21 mouse cellular contexts compared by ENCODE assay signal in the genomic region with DNA sequence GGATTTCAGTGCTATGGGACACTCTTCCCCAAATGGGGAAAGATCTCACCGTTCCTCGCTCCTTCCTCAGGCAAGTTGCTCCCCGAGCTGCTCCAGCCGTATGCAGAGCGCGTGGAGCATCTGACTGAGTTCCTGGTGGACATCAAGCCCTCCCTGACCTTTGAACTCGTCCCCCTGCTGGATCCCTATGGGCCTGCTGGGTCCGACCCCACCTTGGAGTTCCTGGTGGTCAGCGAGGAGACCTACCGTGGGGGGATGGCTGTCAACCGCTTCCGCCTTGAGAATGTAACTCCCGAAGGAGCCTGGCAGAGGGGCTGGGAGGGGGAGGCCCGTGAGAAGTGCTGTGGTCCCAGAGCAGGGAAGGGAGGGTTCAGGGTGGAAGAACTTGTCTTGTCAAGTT. TPM values are rescaled to one million over a fixed set of nuclear protein-coding genes. Genes with fewer than 3 reads are reported as not detected.
DNase-seq lines count a peak whose midpoint lies in the region; ATAC-seq and TF ChIP-seq lines count a peak whose summit lies in the region.
"Had no signal": no experiment of that assay in that cellular context is flagged by ENCODE, and none has a peak within 500 bp of the region (broad histone marks: within the 10 kb centered on the region; RNA-seq: fewer than 3 reads in every experiment).

No protein-coding gene starts in this region.

- WGBS in forebrain, embryonic 10.5 days = 84% methylated on average over 14 of the region's 14 CpGs
- WGBS in forebrain, embryonic 14.5 days = 85% methylated on average over 14 of the region's 14 CpGs
- WGBS in intestine, embryonic 16.5 days = 83% methylated on average over 14 of the region's 14 CpGs
- WGBS in intestine, embryonic 15.5 days = 83% methylated on average over 14 of the region's 14 CpGs
- WGBS in midbrain, embryonic 11.5 days = 84% methylated on average over 14 of the region's 14 CpGs
- WGBS in midbrain, postnatal 0 days = 83% methylated on average over 14 of the region's 14 CpGs

- no peak overlapping the region for H3K9ac ChIP-seq in forebrain, embryonic 14.5 days (ENCODE audit: low read length)
- 0 out of 2 replicates have a peak overlapping the region, but pooled peaks have one; percentile 2 for H3K9ac ChIP-seq in intestine, embryonic 16.5 days (ENCODE audit: low read depth, low read length)
- no peak overlapping the region for H3K9ac ChIP-seq in intestine, embryonic 15.5 days
- H3K9ac ChIP-seq in midbrain, embryonic 11.5 days (ENCODE audit: low read length) = no peak overlapping the region
- H3K9ac ChIP-seq in midbrain, postnatal 0 days (replicated peaks; ENCODE audit: low read length, poor library complexity, severe bottlenecking) = no peak overlapping the region
- H3K9ac ChIP-seq: kidney, embryonic 15.5 days; stomach, embryonic 15.5 days had no signal

- peaks cover 67% of the 10 kb centered on the region for H3K4me1 ChIP-seq in forebrain, embryonic 10.5 days
- H3K4me1 ChIP-seq in forebrain, embryonic 14.5 days (ENCODE audit: control insufficient read depth, insufficient read depth, low read length) = peaks cover 25% of the 10 kb centered on the region
- peaks cover 38% of the 10 kb centered on the region for H3K4me1 ChIP-seq in intestine, embryonic 16.5 days (ENCODE audit: control insufficient read depth, insufficient read depth, low read length)
- peaks cover 38% of the 10 kb centered on the region for H3K4me1 ChIP-seq in intestine, embryonic 15.5 days (replicated peaks)
- H3K4me1 ChIP-seq in midbrain, embryonic 11.5 days (ENCODE audit: control insufficient read depth, insufficient read depth, low read length) = peaks cover 25% of the 10 kb centered on the region
- peaks cover 20% of the 10 kb centered on the region for H3K4me1 ChIP-seq in midbrain, postnatal 0 days (ENCODE audit: insufficient read depth, low read length)

- H3K27ac ChIP-seq in forebrain, embryonic 10.5 days = no peak overlapping the region
- no peak overlapping the region for H3K27ac ChIP-seq in forebrain, embryonic 14.5 days (ENCODE audit: low read depth, low read length)
- H3K27ac ChIP-seq in intestine, embryonic 16.5 days (ENCODE audit: low read length) = no peak overlapping the region
- H3K27ac ChIP-seq in intestine, embryonic 15.5 days = no peak overlapping the region
- H3K27ac ChIP-seq in midbrain, embryonic 11.5 days (ENCODE audit: low read depth, low read length) = no peak overlapping the region
- no peak overlapping the region for H3K27ac ChIP-seq in midbrain, postnatal 0 days (ENCODE audit: low read depth, low read length)
- H3K27ac ChIP-seq: kidney, embryonic 15.5 days; stomach, embryonic 15.5 days had no signal

- DNase-seq in forebrain, embryonic 10.5 days (ENCODE audit: extremely low spot score, low spot score) = no peak
- DNase-seq in forebrain, embryonic 14.5 days (ENCODE audit: low spot score) = no peak
- peak; percentile 41 for DNase-seq in midbrain, embryonic 11.5 days (ENCODE audit: low spot score, missing footprints)
- DNase-seq in midbrain, postnatal 0 days (ENCODE audit: low spot score) = no peak
- DNase-seq in B cell, adult 2 months = no peak
- DNase-seq: adrenal gland, postnatal 36 days; gastrocnemius, postnatal 14 days; heart, postnatal 14 days; left cerebral cortex, postnatal 4 days; lung, adult 2 months; lung, postnatal 4 days; midbrain, embryonic 14.5 days; spleen, adult 18-20 months; thymus, adult 2 months had no signal

- no peak for ATAC-seq in forebrain, embryonic 14.5 days
- no peak for ATAC-seq in intestine, embryonic 16.5 days
- ATAC-seq in intestine, embryonic 15.5 days = no peak
- no peak for ATAC-seq in midbrain, embryonic 11.5 days (ENCODE audit: low FRiP score)
- no peak for ATAC-seq in midbrain, postnatal 0 days (ENCODE audit: low FRiP score)

- H3K36me3 ChIP-seq in forebrain, embryonic 10.5 days (replicated peaks) = peaks cover 31% of the 10 kb centered on the region
- H3K36me3 ChIP-seq in forebrain, embryonic 14.5 days (ENCODE audit: control insufficient read depth, insufficient read depth, low read length) = peaks cover 14% of the 10 kb centered on the region
- H3K36me3 ChIP-seq in intestine, embryonic 16.5 days (ENCODE audit: control insufficient read depth, insufficient read depth, low read length) = peaks cover under 1% of the 10 kb centered on the region; the same call in 1 of the 2 replicates
- H3K36me3 ChIP-seq in intestine, embryonic 15.5 days = peaks cover 2% of the 10 kb centered on the region; the same call in 1 of the 2 replicates
- no peaks in the 10 kb centered on the region; the same call in 1 of the 2 replicates for H3K36me3 ChIP-seq in midbrain, embryonic 11.5 days (ENCODE audit: control insufficient read depth, insufficient read depth, low read length)
- peaks cover 13% of the 10 kb centered on the region for H3K36me3 ChIP-seq in midbrain, postnatal 0 days (ENCODE audit: insufficient read depth, low read length)

- H3K9me3 ChIP-seq in forebrain, embryonic 10.5 days = no peaks in the 10 kb centered on the region
- H3K9me3 ChIP-seq in forebrain, embryonic 14.5 days (replicated peaks; ENCODE audit: control insufficient read depth, low read length) = no peaks in the 10 kb centered on the region
- no peaks in the 10 kb centered on the region for H3K9me3 ChIP-seq in intestine, embryonic 16.5 days (ENCODE audit: control insufficient read depth, low read length)
- H3K9me3 ChIP-seq in intestine, embryonic 15.5 days = no peaks in the 10 kb centered on the region
- no peaks in the 10 kb centered on the region for H3K9me3 ChIP-seq in midbrain, embryonic 11.5 days (ENCODE audit: control insufficient read depth, low read length)
- no peaks in the 10 kb centered on the region for H3K9me3 ChIP-seq in midbrain, postnatal 0 days (ENCODE audit: low read length)
- H3K9me3 ChIP-seq: kidney, embryonic 15.5 days; stomach, embryonic 15.5 days had no signal

- H3K4me2 ChIP-seq in forebrain, embryonic 14.5 days (ENCODE audit: low read length) = no peak overlapping the region
- no peak overlapping the region for H3K4me2 ChIP-seq in intestine, embryonic 16.5 days (ENCODE audit: low read depth, low read length)
- H3K4me2 ChIP-seq in intestine, embryonic 15.5 days (replicated peaks) = no peak overlapping the region
- H3K4me2 ChIP-seq in midbrain, embryonic 11.5 days = no peak overlapping the region
- no peak overlapping the region for H3K4me2 ChIP-seq in midbrain, postnatal 0 days (ENCODE audit: low read depth, low read length, poor library complexity, severe bottlenecking)

- peaks cover 28% of the 10 kb centered on the region for H3K27me3 ChIP-seq in forebrain, embryonic 10.5 days (ENCODE audit: poor library complexity, severe bottlenecking)
- H3K27me3 ChIP-seq in forebrain, embryonic 14.5 days (replicated peaks; ENCODE audit: control insufficient read depth, insufficient read depth, low read length) = peaks cover 22% of the 10 kb centered on the region
- H3K27me3 ChIP-seq in intestine, embryonic 16.5 days (replicated peaks; ENCODE audit: control insufficient read depth, insufficient read depth, low read length) = peaks cover 17% of the 10 kb centered on the region
- peaks cover 17% of the 10 kb centered on the region for H3K27me3 ChIP-seq in intestine, embryonic 15.5 days (replicated peaks)
- peaks cover 23% of the 10 kb centered on the region for H3K27me3 ChIP-seq in midbrain, embryonic 11.5 days (ENCODE audit: control insufficient read depth, insufficient read depth, low read length)
- H3K27me3 ChIP-seq in midbrain, postnatal 0 days (ENCODE audit: insufficient read depth, low read length) = peaks cover 12% of the 10 kb centered on the region

- TF ChIP-seq CTCF in midbrain, postnatal 0 days (IDR thresholded peaks at IDR 0.05) = no peak

- H3K4me3 ChIP-seq in forebrain, embryonic 10.5 days = 0 out of 2 replicates have a peak overlapping the region, but pooled peaks have one; percentile 91
- no peak overlapping the region for H3K4me3 ChIP-seq in forebrain, embryonic 14.5 days (ENCODE audit: low read depth, low read length)
- no peak overlapping the region for H3K4me3 ChIP-seq in intestine, embryonic 16.5 days (ENCODE audit: low read length)
- no peak overlapping the region for H3K4me3 ChIP-seq in intestine, embryonic 15.5 days (replicated peaks)
- H3K4me3 ChIP-seq in midbrain, embryonic 11.5 days (ENCODE audit: low read depth, low read length) = no peak overlapping the region
- no peak overlapping the region for H3K4me3 ChIP-seq in midbrain, postnatal 0 days (ENCODE audit: low read depth, low read length)
- H3K4me3 ChIP-seq: layer of hippocampus, adult 2 months had no signal

RNA-seq across cellular contexts. Expression of a gene that starts 1.9 kb away (rescaled TPM):
- polyA plus RNA-seq in forebrain, embryonic 10.5 days (2016; fragmentation: Nextera tagmentation; extraction: Ambion mirVana) = 51.4 and 53.3 TPM in 2 replicates
- 52.9 and 54.9 TPM in 2 replicates for polyA plus RNA-seq in forebrain, embryonic 14.5 days (2014; fragmentation: Nextera tagmentation; extraction: Ambion mirVana)
- 44.4 and 47.1 TPM in 2 replicates for polyA plus RNA-seq in intestine, embryonic 16.5 days (2015; fragmentation: Nextera tagmentation; extraction: Ambion mirVana)
- polyA plus RNA-seq in intestine, embryonic 15.5 days (2015; fragmentation: Nextera tagmentation; extraction: Ambion mirVana) = 41.8 and 43.9 TPM in 2 replicates
- 53.2 and 53.3 TPM in 2 replicates for polyA plus RNA-seq in midbrain, embryonic 11.5 days (2014; fragmentation: Nextera tagmentation; extraction: Ambion mirVana)
- total RNA-seq in midbrain, postnatal 0 days (2014; rRNA removed) = 41.8 and 48.7 TPM in 2 replicates
- 31.5 and 34.1 TPM in 2 replicates for polyA plus RNA-seq in midbrain, postnatal 0 days (2015; fragmentation: Nextera tagmentation; extraction: Ambion mirVana)

RNA-seq across cellular contexts. Expression of a gene that starts 2.8 kb away (rescaled TPM):
- 37.3 and 41.1 TPM in 2 replicates for polyA plus RNA-seq in forebrain, embryonic 10.5 days (2016; fragmentation: Nextera tagmentation; extraction: Ambion mirVana)
- polyA plus RNA-seq in forebrain, embryonic 14.5 days (2014; fragmentation: Nextera tagmentation; extraction: Ambion mirVana) = 100 and 109 TPM in 2 replicates
- polyA plus RNA-seq in intestine, embryonic 16.5 days (2015; fragmentation: Nextera tagmentation; extraction: Ambion mirVana) = 78.6 and 87.5 TPM in 2 replicates
- polyA plus RNA-seq in intestine, embryonic 15.5 days (2015; fragmentation: Nextera tagmentation; extraction: Ambion mirVana) = 65.0 and 65.4 TPM in 2 replicates
- polyA plus RNA-seq in midbrain, embryonic 11.5 days (2014; fragmentation: Nextera tagmentation; extraction: Ambion mirVana) = 38.0 and 47.0 TPM in 2 replicates
- 60.7 and 61.3 TPM in 2 replicates for total RNA-seq in midbrain, postnatal 0 days (2014; rRNA removed)
- polyA plus RNA-seq in midbrain, postnatal 0 days (2015; fragmentation: Nextera tagmentation; extraction: Ambion mirVana) = 64.1 and 67.8 TPM in 2 replicates

RNA-seq across cellular contexts. Expression of a gene that starts 6.0 kb away (rescaled TPM):
- 0.10 and 0.11 TPM in 2 replicates for polyA plus RNA-seq in forebrain, embryonic 10.5 days (2016; fragmentation: Nextera tagmentation; extraction: Ambion mirVana)
- not detected in 2 replicates for polyA plus RNA-seq in forebrain, embryonic 14.5 days (2014; fragmentation: Nextera tagmentation; extraction: Ambion mirVana)
- 0.10 and 0.16 TPM in 2 replicates for polyA plus RNA-seq in intestine, embryonic 16.5 days (2015; fragmentation: Nextera tagmentation; extraction: Ambion mirVana)
- not detected in 2 replicates for polyA plus RNA-seq in intestine, embryonic 15.5 days (2015; fragmentation: Nextera tagmentation; extraction: Ambion mirVana)
- polyA plus RNA-seq in midbrain, embryonic 11.5 days (2014; fragmentation: Nextera tagmentation; extraction: Ambion mirVana) = 0.10 TPM in 1 of 2 replicates, not detected in the other
- total RNA-seq in midbrain, postnatal 0 days (2014; rRNA removed) = 0.27 TPM in 1 of 2 replicates, not detected in the other
- polyA plus RNA-seq in midbrain, postnatal 0 days (2015; fragmentation: Nextera tagmentation; extraction: Ambion mirVana) = not detected in 2 replicates
- polyA plus RNA-seq: C2C12; neural tube, embryonic 11.5 days had no signal

RNA-seq across cellular contexts. Expression of a gene that starts 11.0 kb away (rescaled TPM):
- polyA plus RNA-seq in forebrain, embryonic 10.5 days (2016; fragmentation: Nextera tagmentation; extraction: Ambion mirVana) = 78.1 and 96.4 TPM in 2 replicates
- polyA plus RNA-seq in forebrain, embryonic 14.5 days (2014; fragmentation: Nextera tagmentation; extraction: Ambion mirVana) = 39.8 and 54.3 TPM in 2 replicates
- polyA plus RNA-seq in intestine, embryonic 16.5 days (2015; fragmentation: Nextera tagmentation; extraction: Ambion mirVana) = 15.0 and 18.1 TPM in 2 replicates
- 22.6 and 23.4 TPM in 2 replicates for polyA plus RNA-seq in intestine, embryonic 15.5 days (2015; fragmentation: Nextera tagmentation; extraction: Ambion mirVana)
- polyA plus RNA-seq in midbrain, embryonic 11.5 days (2014; fragmentation: Nextera tagmentation; extraction: Ambion mirVana) = 57.0 and 64.8 TPM in 2 replicates
- total RNA-seq in midbrain, postnatal 0 days (2014; rRNA removed) = 5.3 and 6.9 TPM in 2 replicates
- polyA plus RNA-seq in midbrain, postnatal 0 days (2015; fragmentation: Nextera tagmentation; extraction: Ambion mirVana) = 8.9 and 10.3 TPM in 2 replicates

RNA-seq across cellular contexts. Expression of a gene that starts 14.4 kb away (rescaled TPM):
- polyA plus RNA-seq in forebrain, embryonic 10.5 days (2016; fragmentation: Nextera tagmentation; extraction: Ambion mirVana) = 8.2 and 9.3 TPM in 2 replicates
- polyA plus RNA-seq in forebrain, embryonic 14.5 days (2014; fragmentation: Nextera tagmentation; extraction: Ambion mirVana) = 6.6 and 8.4 TPM in 2 replicates
- polyA plus RNA-seq in intestine, embryonic 16.5 days (2015; fragmentation: Nextera tagmentation; extraction: Ambion mirVana) = 14.7 and 18.2 TPM in 2 replicates
- 14.9 and 16.4 TPM in 2 replicates for polyA plus RNA-seq in intestine, embryonic 15.5 days (2015; fragmentation: Nextera tagmentation; extraction: Ambion mirVana)
- 6.0 and 6.9 TPM in 2 replicates for polyA plus RNA-seq in midbrain, embryonic 11.5 days (2014; fragmentation: Nextera tagmentation; extraction: Ambion mirVana)
- 20.9 and 22.2 TPM in 2 replicates for total RNA-seq in midbrain, postnatal 0 days (2014; rRNA removed)
- 16.0 and 16.6 TPM in 2 replicates for polyA plus RNA-seq in midbrain, postnatal 0 days (2015; fragmentation: Nextera tagmentation; extraction: Ambion mirVana)
